23 mouse cellular contexts compared by ENCODE assay signal in the genomic region with DNA sequence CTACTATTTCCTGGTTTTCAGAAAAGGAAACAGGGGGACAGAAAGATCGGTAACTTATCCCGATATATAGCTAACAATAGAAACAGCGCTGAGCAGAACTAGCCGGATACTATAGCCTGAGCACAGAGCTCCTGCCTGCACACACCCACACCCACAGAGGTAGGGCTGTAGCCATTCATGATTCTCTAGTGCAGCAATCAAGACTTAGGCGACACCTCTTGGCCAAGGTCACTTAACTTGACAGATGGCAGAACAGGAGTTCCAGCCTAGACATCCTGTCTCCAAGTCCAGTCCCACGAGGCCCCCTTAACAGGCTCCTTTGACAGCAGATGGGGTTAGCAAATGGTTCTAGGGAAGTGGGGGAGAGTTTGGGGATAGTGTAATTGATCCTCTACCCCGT. TPM values are rescaled to one million over a fixed set of nuclear protein-coding genes. Genes with fewer than 3 reads are reported as not detected.
DNase-seq lines count a peak whose midpoint lies in the region; ATAC-seq and TF ChIP-seq lines count a peak whose summit lies in the region.
"Had no signal": no experiment of that assay in that cellular context is flagged by ENCODE, and none has a peak within 500 bp of the region (broad histone marks: within the 10 kb centered on the region; RNA-seq: fewer than 3 reads in every experiment).

No protein-coding gene starts in this region.

- H3K4me3 ChIP-seq in heart, embryonic 11.5 days (ENCODE audit: low read depth, low read length) = no peak overlapping the region
- no peak overlapping the region for H3K4me3 ChIP-seq in hindbrain, postnatal 0 days (ENCODE audit: low read length)
- H3K4me3 ChIP-seq in hindbrain, embryonic 12.5 days = no peak overlapping the region
- H3K4me3 ChIP-seq: hindbrain, embryonic 13.5 days; limb, embryonic 12.5 days; stomach, embryonic 15.5 days had no signal

- peaks cover 10% of the 10 kb centered on the region for H3K4me1 ChIP-seq in heart, embryonic 11.5 days (ENCODE audit: control insufficient read depth, insufficient read depth, low read length)
- no peaks in the 10 kb centered on the region; the same call in 1 of the 2 replicates for H3K4me1 ChIP-seq in hindbrain, postnatal 0 days (ENCODE audit: insufficient read depth, low read length)
- H3K4me1 ChIP-seq in hindbrain, embryonic 12.5 days = peaks cover 23% of the 10 kb centered on the region

- ATAC-seq in cerebellum, adult (ENCODE audit: insufficient number of reproducible peaks, low FRiP score, low TSS enrichment) = 0 out of 2 replicates have a peak, but pooled peaks have one; percentile 43
- ATAC-seq in heart, embryonic 11.5 days (replicated peaks; ENCODE audit: insufficient number of reproducible peaks, low FRiP score, low TSS enrichment) = no peak
- no peak for ATAC-seq in hindbrain, postnatal 0 days
- ATAC-seq in hindbrain, embryonic 12.5 days (ENCODE audit: low FRiP score) = no peak
- ATAC-seq: forebrain, postnatal 0 days; intestine, embryonic 16.5 days; liver, postnatal 0 days had no signal

- WGBS in heart, embryonic 11.5 days (ENCODE audit: insufficient replicate concordance) = 21% methylated on average over 7 of the region's 7 CpGs
- WGBS in hindbrain, postnatal 0 days = 67% methylated on average over 7 of the region's 7 CpGs
- 62% methylated on average over 7 of the region's 7 CpGs for WGBS in hindbrain, embryonic 12.5 days

- H3K36me3 ChIP-seq in heart, embryonic 11.5 days (ENCODE audit: control insufficient read depth, insufficient read depth, low read length) = no peaks in the 10 kb centered on the region
- no peaks in the 10 kb centered on the region for H3K36me3 ChIP-seq in hindbrain, postnatal 0 days (ENCODE audit: insufficient read depth, low read length)
- H3K36me3 ChIP-seq in hindbrain, embryonic 12.5 days = no peaks in the 10 kb centered on the region
- H3K36me3 ChIP-seq: hindbrain, embryonic 13.5 days; limb, embryonic 12.5 days; stomach, embryonic 15.5 days had no signal

- H3K9me3 ChIP-seq in heart, embryonic 11.5 days (replicated peaks; ENCODE audit: control insufficient read depth, low read length) = no peaks in the 10 kb centered on the region
- H3K9me3 ChIP-seq in hindbrain, postnatal 0 days (ENCODE audit: low read length) = no peaks in the 10 kb centered on the region
- H3K9me3 ChIP-seq in hindbrain, embryonic 12.5 days (replicated peaks) = no peaks in the 10 kb centered on the region
- H3K9me3 ChIP-seq: hindbrain, embryonic 13.5 days; limb, embryonic 12.5 days; stomach, embryonic 15.5 days had no signal

- DNase-seq in cerebellum, adult 9-11 months = no peak
- no peak for DNase-seq in heart, postnatal 4 days
- DNase-seq in hindbrain, postnatal 0 days (ENCODE audit: low spot score) = peak; percentile 23
- DNase-seq in urinary bladder, postnatal 14 days (ENCODE audit: low spot score) = no peak
- DNase-seq: adrenal gland, postnatal 25 days; cerebellum, adult 11-12 months; forebrain, postnatal 0 days; gastrocnemius, postnatal 25 days; kidney, adult 9 months; kidney, postnatal 14 days; liver, postnatal 0 days; right cerebral cortex, adult 18-20 months; right cerebral cortex, postnatal 4 days; thymus, postnatal 25 days had no signal

- no peak for TF ChIP-seq CTCF in hindbrain, postnatal 0 days (IDR thresholded peaks at IDR 0.05; ENCODE audit: low read depth)

- no peak overlapping the region for H3K27ac ChIP-seq in heart, embryonic 11.5 days (ENCODE audit: low read depth, low read length)
- no peak overlapping the region for H3K27ac ChIP-seq in hindbrain, postnatal 0 days
- no peak overlapping the region for H3K27ac ChIP-seq in hindbrain, embryonic 12.5 days
- H3K27ac ChIP-seq: hindbrain, embryonic 13.5 days; limb, embryonic 12.5 days; macrophage; stomach, embryonic 15.5 days had no signal

- no peak overlapping the region for H3K9ac ChIP-seq in heart, embryonic 11.5 days (ENCODE audit: low read depth, low read length)
- no peak overlapping the region for H3K9ac ChIP-seq in hindbrain, postnatal 0 days (replicated peaks; ENCODE audit: low read length)
- H3K9ac ChIP-seq in hindbrain, embryonic 12.5 days = no peak overlapping the region
- H3K9ac ChIP-seq: forebrain, postnatal 0 days; hindbrain, embryonic 13.5 days; limb, embryonic 12.5 days; liver, postnatal 0 days; stomach, embryonic 15.5 days had no signal

- H3K27me3 ChIP-seq in heart, embryonic 11.5 days (ENCODE audit: control insufficient read depth, insufficient read depth, low read length) = 0 out of 2 replicates have a peak, but pooled peaks cover 2% of the 10 kb centered on the region
- no peaks in the 10 kb centered on the region for H3K27me3 ChIP-seq in hindbrain, postnatal 0 days (ENCODE audit: insufficient read depth, low read length)
- H3K27me3 ChIP-seq in hindbrain, embryonic 12.5 days = no peaks in the 10 kb centered on the region
- H3K27me3 ChIP-seq: stomach, embryonic 15.5 days had no signal

- H3K4me2 ChIP-seq in heart, embryonic 11.5 days = peak overlapping the region; percentile 20
- H3K4me2 ChIP-seq in hindbrain, postnatal 0 days (ENCODE audit: low read depth, low read length) = no peak overlapping the region
- no peak overlapping the region for H3K4me2 ChIP-seq in hindbrain, embryonic 12.5 days (replicated peaks)
- H3K4me2 ChIP-seq: hindbrain, embryonic 13.5 days; limb, embryonic 12.5 days; liver, embryonic 11.5 days; stomach, embryonic 15.5 days had no signal

RNA-seq across cellular contexts. Expression of gene Smim20, which starts 56.2 kb away (rescaled TPM):
- polyA plus RNA-seq in heart, embryonic 11.5 days (2014; fragmentation: Nextera tagmentation; extraction: Ambion mirVana) = 146 and 150 TPM in 2 replicates
- total RNA-seq in heart, postnatal 4 days (2021) = 100 to 1,000 TPM in 1 of 2 experiments, 10 to 100 TPM in 1; 92.9 to 102 TPM
- total RNA-seq in hindbrain, postnatal 0 days (2014; rRNA removed) = 42.8 and 57.1 TPM in 2 replicates
- 88.3 and 94.8 TPM in 2 replicates for polyA plus RNA-seq in hindbrain, postnatal 0 days (2015; fragmentation: Nextera tagmentation; extraction: Ambion mirVana)
- 62.9 and 63.0 TPM in 2 replicates for polyA plus RNA-seq in hindbrain, embryonic 12.5 days (2016; fragmentation: Nextera tagmentation; extraction: Ambion mirVana)
